Mouse (Mus musculus) intestine, postnatal 0 days (tissue): ENCODE data around the gene Tm4sf19. TPM values are rescaled to one million over a fixed set of nuclear protein-coding genes. Genes with fewer than 3 reads are reported as not detected.
A peak's percentile ranks its signal among the peaks of the same experiment; 100 is the strongest.

Experiments
- ATAC-seq: fragments of 200-750 bp; cut with Nextera tagmentation; 2 replicates; pipeline ENCODE4 v1.8.0; 2017; ENCODE audit warnings: mild to moderate bottlenecking, moderate TSS enrichment, moderate library complexity
- H3K27ac ChIP-seq: fragments of 300-500 bp; sonication (generic); 2 replicates; pipeline ENCODE4 v1.5.1; 2014; ENCODE audit warnings: mild to moderate bottlenecking, low read depth, low read length, moderate library complexity
- H3K27me3 ChIP-seq: fragments of 300-500 bp; sonication (generic); replicated peaks from 2 replicates; pipeline ENCODE4 v1.6.1; 2014; ENCODE audit warnings: low read length, mixed read lengths; ENCODE audit not compliant: control insufficient read depth, insufficient read depth
- H3K36me3 ChIP-seq: fragments of 300-500 bp; sonication (generic); 2 replicates; pipeline ENCODE4 v1.6.1; 2014; ENCODE audit warnings: mild to moderate bottlenecking, moderate library complexity; ENCODE audit not compliant: control insufficient read depth, insufficient read depth
- H3K4me1 ChIP-seq: fragments of 300-500 bp; sonication (generic); replicated peaks from 2 replicates; pipeline ENCODE4 v1.6.1; 2014; ENCODE audit warnings: antibody characterized with exemption, low read length, mixed read lengths; ENCODE audit not compliant: control insufficient read depth, insufficient read depth
- H3K4me2 ChIP-seq: fragments of 300-500 bp; sonication (generic); replicated peaks from 2 replicates; pipeline ENCODE4 v1.6.1; 2014; ENCODE audit warnings: low read depth, mild to moderate bottlenecking, moderate library complexity
- H3K4me3 ChIP-seq: fragments of 300-500 bp; sonication (generic); 2 replicates; pipeline ENCODE4 v1.5.1; 2014; ENCODE audit warnings: low read depth, low read length
- H3K9ac ChIP-seq: fragments of 300-500 bp; sonication (generic); 2 replicates; pipeline ENCODE4 v1.6.1; 2014; ENCODE audit warnings: mild to moderate bottlenecking, low read depth, low read length
- H3K9me3 ChIP-seq: fragments of 300-500 bp; sonication (generic); 2 replicates; pipeline ENCODE4 v1.6.1; 2016; ENCODE audit warnings: mixed run types; ENCODE audit not compliant: control insufficient read depth
- CTCF ChIP-seq: sonication (generic); IDR thresholded peaks from 2 replicates; pipeline ENCODE4 v1.5.1; 2016; ENCODE audit warnings: low read depth, mild to moderate bottlenecking, control low read depth, antibody characterized with exemption, moderate library complexity
- WGBS: fragments of 180-500 bp; shearing (Covaris S2); extraction: QIAGEN DNeasy Blood & Tissue Kit; methylation state at CpG from one replicate; pipeline ENCODE4 v1.1.7; 2014; 5-methylcytosine and 5-hydroxymethylcytosine counted together
- polyA plus RNA-seq: library from polyadenylated mRNA; unstranded; fragments of >200 nt; fragmentation: Nextera tagmentation; extraction: Ambion mirVana; gene quantifications from 2 replicates; pipeline ENCODE4 v1.2.1, GENCODE M21; 2015

The Tm4sf19 gene
- polyA plus RNA-seq, result not detected in 2 replicates

GRCm38 (mm10) chr16:32400267-32400666 is at the start of gene Tm4sf19:
Tm4sf19 (plus strand) TSS chr16:32400506.
- 81% methylated on average over 7 of the region's 7 CpGs for WGBS
- Histone ChIP-seq H3K27ac (no peak within 1 kb of the TSS), H3K27me3 (no peaks in the 10 kb centered on the region), H3K4me2 (no peak within 1 kb of the TSS), H3K4me1 (no peaks in the 10 kb centered on the region), H3K9me3 (no peaks in the 10 kb centered on the region), H3K36me3 (no peaks in the 10 kb centered on the region), H3K4me3 (no peak within 1 kb of the TSS), H3K9ac (no peak within 1 kb of the TSS)
- no peak for ATAC-seq
- no peak for TF ChIP-seq CTCF

GRCm38 (mm10) chr16:32350776-32351175 is 49.5 kb upstream of the Tm4sf19 start:
- Histone ChIP-seq H3K9me3 (no peaks in the 10 kb centered on the region), H3K4me2 (no peak overlapping the region), H3K4me3 (no peak overlapping the region), H3K27me3 (no peaks in the 10 kb centered on the region), H3K4me1 (no peaks in the 10 kb centered on the region), H3K9ac (no peak overlapping the region), H3K36me3 (no peaks in the 10 kb centered on the region), H3K27ac (no peak overlapping the region)
- WGBS, result 95% methylated on average over 3 of the region's 3 CpGs
- ATAC-seq, result no peak
- TF ChIP-seq CTCF, result no peak

GRCm38 (mm10) chr16:32363530-32363929 is 36.8 kb upstream of the Tm4sf19 start:
- no peak overlapping the region for H3K27ac ChIP-seq
- no peaks in the 10 kb centered on the region for H3K27me3 ChIP-seq
- ATAC-seq, result no peak
- no peak overlapping the region for H3K4me3 ChIP-seq
- peaks cover 26% of the 10 kb centered on the region for H3K36me3 ChIP-seq
- TF ChIP-seq CTCF, result no peak
- no peaks in the 10 kb centered on the region for H3K9me3 ChIP-seq
- H3K9ac ChIP-seq, result no peak overlapping the region
- 83% methylated on average over 2 of the region's 2 CpGs for WGBS
- no peaks in the 10 kb centered on the region for H3K4me1 ChIP-seq
- no peak overlapping the region for H3K4me2 ChIP-seq

DNA sequence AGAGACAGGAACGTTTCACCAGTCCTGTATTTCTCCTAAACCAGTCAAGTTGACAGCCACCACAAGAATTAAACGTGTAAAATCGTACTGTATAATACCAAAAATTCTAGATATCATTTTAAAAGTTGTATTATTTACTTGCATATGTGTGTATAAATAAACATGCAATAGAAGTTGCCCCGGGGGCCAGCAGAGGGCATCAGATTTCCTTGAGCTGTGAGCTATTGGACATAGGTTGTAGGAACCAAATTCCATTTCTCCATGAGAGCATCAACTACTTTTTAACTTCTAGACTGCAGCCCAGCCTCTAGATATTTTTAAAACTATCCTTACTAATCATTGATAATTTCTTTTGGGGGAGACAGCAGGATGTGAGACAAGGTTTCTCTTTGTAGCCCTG is 29.0 kb upstream of the Tm4sf19 start:
- H3K27me3 ChIP-seq, result no peaks in the 10 kb centered on the region
- no peak for ATAC-seq
- H3K36me3 ChIP-seq, result peaks cover 41% of the 10 kb centered on the region; the same call in 1 of the 2 replicates
- TF ChIP-seq CTCF, result peak; percentile 66
- H3K4me2 ChIP-seq, result no peak overlapping the region
- no peaks in the 10 kb centered on the region for H3K4me1 ChIP-seq
- no peak overlapping the region for H3K27ac ChIP-seq
- WGBS, result 87% methylated on average over 4 of the region's 4 CpGs
- no peaks in the 10 kb centered on the region for H3K9me3 ChIP-seq
- H3K9ac ChIP-seq, result no peak overlapping the region
- H3K4me3 ChIP-seq, result no peak overlapping the region

DNA sequence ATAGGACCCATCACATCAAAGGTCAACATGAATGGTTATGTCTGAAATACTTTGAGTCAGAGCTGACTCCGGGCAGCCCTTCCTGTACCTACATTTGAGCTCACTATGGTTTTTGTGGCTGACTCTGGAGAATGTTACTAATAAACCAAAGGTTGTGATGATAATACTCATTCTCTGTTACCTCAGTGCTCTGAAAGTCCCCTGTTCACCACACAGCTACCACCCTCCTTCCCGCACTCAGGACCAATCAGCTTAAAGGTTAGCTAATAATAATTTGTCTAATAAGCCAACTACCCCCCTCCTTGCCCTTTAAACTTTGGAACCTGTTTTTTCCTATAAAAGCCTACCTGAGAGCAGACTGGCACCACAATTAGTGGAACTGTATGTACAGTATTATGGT is 20.7 kb upstream of the Tm4sf19 start:
- TF ChIP-seq CTCF, result no peak
- H3K4me3 ChIP-seq, result no peak overlapping the region
- no peaks in the 10 kb centered on the region for H3K27me3 ChIP-seq
- 54% methylated on average over 2 of the region's 2 CpGs for WGBS
- peak; percentile 94 for ATAC-seq
- H3K4me2 ChIP-seq, result no peak overlapping the region
- H3K9me3 ChIP-seq, result no peaks in the 10 kb centered on the region
- no peak overlapping the region for H3K9ac ChIP-seq
- no peak overlapping the region for H3K27ac ChIP-seq
- H3K36me3 ChIP-seq, result peaks cover 62% of the 10 kb centered on the region
- H3K4me1 ChIP-seq, result no peaks in the 10 kb centered on the region

GRCm38 (mm10) chr16:32382901-32383300 is 17.4 kb upstream of the Tm4sf19 start:
- Histone ChIP-seq H3K9me3 (no peaks in the 10 kb centered on the region), H3K27ac (no peak overlapping the region), H3K4me2 (no peak overlapping the region), H3K4me3 (no peak overlapping the region), H3K36me3 (peaks cover 51% of the 10 kb centered on the region), H3K27me3 (no peaks in the 10 kb centered on the region), H3K4me1 (0 out of 2 replicates have a peak, but pooled peaks cover 2% of the 10 kb centered on the region), H3K9ac (no peak overlapping the region)
- no peak for ATAC-seq
- TF ChIP-seq CTCF, result no peak

DNA sequence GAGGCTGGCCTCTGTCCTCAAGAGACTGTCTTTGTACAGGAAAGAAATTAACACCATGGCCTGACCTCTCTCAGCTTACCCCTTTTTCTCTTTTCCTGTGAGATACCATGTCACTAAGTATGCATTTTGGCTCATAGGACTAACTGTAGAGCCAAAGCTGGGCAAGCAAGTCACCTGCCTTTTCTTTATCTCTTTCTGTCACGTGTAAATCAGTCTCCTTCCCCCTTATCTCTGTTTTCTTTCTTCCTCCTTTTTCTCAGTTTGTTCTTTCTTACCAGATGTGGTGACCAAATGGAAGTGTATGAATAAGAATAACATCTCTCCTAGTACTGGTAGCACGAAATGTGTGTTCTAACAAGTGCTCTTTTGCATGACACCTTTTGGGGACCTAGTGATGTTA is 15.4 kb upstream of the Tm4sf19 start:
- H3K9ac ChIP-seq, result no peak overlapping the region
- H3K4me1 ChIP-seq, result 0 out of 2 replicates have a peak, but pooled peaks cover 2% of the 10 kb centered on the region
- H3K36me3 ChIP-seq, result peaks cover 37% of the 10 kb centered on the region
- H3K27ac ChIP-seq, result no peak overlapping the region
- no peak for ATAC-seq
- no peaks in the 10 kb centered on the region for H3K27me3 ChIP-seq
- H3K9me3 ChIP-seq, result no peaks in the 10 kb centered on the region
- no peak for TF ChIP-seq CTCF
- no peak overlapping the region for H3K4me2 ChIP-seq
- H3K4me3 ChIP-seq, result no peak overlapping the region
- 66% methylated on average over 2 of the region's 2 CpGs for WGBS
